Mouse (Mus musculus) G1E (cell line): ENCODE results near the gene Ago4. TPM values are rescaled to one million over a fixed set of nuclear protein-coding genes. Genes with fewer than 3 reads are reported as not detected.

Experiments
- ATAC-seq: 2 replicates; pipeline ENCODE4 v1.8.0; 2016; ENCODE audit warnings: mild to moderate bottlenecking; ENCODE audit not compliant: insufficient number of reproducible peaks, poor library complexity, low FRiP score, severe bottlenecking; ENCODE audit errors: extremely low read depth
- DNase-seq: peaks from one replicate; pipeline ENCODE4 v3.0.0; 2012; ENCODE audit warnings: low spot score
- H3K27me3 ChIP-seq: 2 replicates; pipeline ENCODE4 v1.6.1; 2012; ENCODE audit warnings: mild to moderate bottlenecking, low read length, inconsistent platforms; ENCODE audit not compliant: insufficient read depth
- H3K36me3 ChIP-seq: replicated peaks from 2 replicates; pipeline ENCODE3; 2012; ENCODE audit warnings: mild to moderate bottlenecking, inconsistent platforms
- H3K4me1 ChIP-seq: 2 replicates; pipeline ENCODE4 v1.6.1; 2012; ENCODE audit warnings: low read depth, low read length, inconsistent platforms, mixed read lengths; ENCODE audit not compliant: insufficient read depth
- H3K4me3 ChIP-seq: 2 replicates; pipeline ENCODE4 v1.5.1; 2012; ENCODE audit warnings: low read depth, mild to moderate bottlenecking, inconsistent platforms, low read length, moderate library complexity, mixed read lengths
- H3K9me3 ChIP-seq: replicated peaks from 2 replicates; pipeline ENCODE4 v1.6.1; 2012; ENCODE audit warnings: inconsistent platforms
- CTCF ChIP-seq: IDR thresholded peaks from 2 replicates; pipeline ENCODE4 v1.5.1; 2012; ENCODE audit warnings: low read depth, low read length, inconsistent platforms, mixed read lengths
- GATA1 ChIP-seq: IDR thresholded peaks from 2 replicates; pipeline ENCODE4 v1.6.1; 2012; ENCODE audit warnings: borderline replicate concordance, low read length, inconsistent platforms, mixed read lengths
- GATA2 ChIP-seq: IDR thresholded peaks from 2 replicates; pipeline ENCODE4 v1.6.1; 2012; ENCODE audit warnings: low read depth, low read length, inconsistent platforms, borderline replicate concordance
- POLR2AphosphoS5 ChIP-seq: IDR thresholded peaks from 2 replicates; pipeline ENCODE4 v1.6.1; 2012; ENCODE audit warnings: low read depth, low read length, inconsistent platforms; ENCODE audit not compliant: insufficient replicate concordance
- TAL1 ChIP-seq: conservative IDR thresholded peaks from 2 replicates; pipeline ENCODE4 v1.6.1; 2012; ENCODE audit warnings: low read depth, low read length, inconsistent platforms, mixed read lengths
- polyA plus RNA-seq: library from polyadenylated mRNA; stranded (reverse); fragments of >175 nt; gene quantifications from 2 replicates; pipeline ENCODE4 v1.2.3, GENCODE M21; 2012
- total RNA-seq, 2 experiments: library from RNA; stranded (forward) in 1 of 2; stranded (reverse) in 1 of 2; fragments of 200-1000 nt in 1 of 2; fragments of >200 nt in 1 of 2; fragmentation: Nextera tagmentation in 1 of 2; gene quantifications; 2 replicates each; pipeline ENCODE4 v1.2.3; 2014 to 2017

The Ago4 gene
- total and polyA plus RNA-seq, 3 experiments, result 0.22 TPM; not detected in 2

- DNase-seq (no peak), ATAC-seq (no peak)
- peaks cover 23% of the 10 kb centered on the region for H3K27me3 ChIP-seq
- H3K4me1 ChIP-seq, result no peaks in the 10 kb centered on the region
- TF ChIP-seq GATA2 (no peak), CTCF (no peak), POLR2AphosphoS5 (no peak), GATA1 (no peak), TAL1 (no peak)
- no peak overlapping the region for H3K4me3 ChIP-seq
- no peaks in the 10 kb centered on the region for H3K36me3 ChIP-seq
- no peaks in the 10 kb centered on the region for H3K9me3 ChIP-seq
Observed at GRCm38 (mm10) chr4:126508110-126508899, 25.0 kb downstream of the Ago4 start.

DNA sequence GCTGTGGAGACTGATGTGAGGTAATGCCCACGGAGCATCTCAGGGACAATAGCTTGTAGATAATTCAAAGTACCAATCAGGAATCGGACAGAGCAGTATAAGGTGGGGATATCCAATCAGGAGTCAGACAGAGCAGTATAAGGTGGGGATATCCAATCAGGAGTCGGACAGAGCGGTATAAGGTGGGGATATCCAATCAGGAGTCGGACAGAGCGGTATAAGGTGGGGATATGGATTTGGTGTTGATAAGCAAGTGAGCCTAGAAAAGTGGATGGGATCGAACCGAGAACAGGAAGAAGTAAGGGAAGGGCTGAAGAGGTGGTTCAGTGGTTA is 30.3 kb downstream of the Ago4 start:
- Histone ChIP-seq H3K4me3 (no peak overlapping the region), H3K4me1 (no peaks in the 10 kb centered on the region), H3K27me3 (peaks cover 9% of the 10 kb centered on the region), H3K36me3 (no peaks in the 10 kb centered on the region), H3K9me3 (no peaks in the 10 kb centered on the region)
- DNase-seq (no peak), ATAC-seq (no peak)
- TF ChIP-seq POLR2AphosphoS5, result no peak
- no peak for TF ChIP-seq GATA2
- TF ChIP-seq CTCF, result no peak
- no peak for TF ChIP-seq TAL1
- TF ChIP-seq GATA1, result no peak

- DNase-seq (no peak), ATAC-seq (no peak)
- Histone ChIP-seq H3K4me3 (no peak overlapping the region), H3K36me3 (no peaks in the 10 kb centered on the region), H3K27me3 (peaks cover 9% of the 10 kb centered on the region), H3K9me3 (no peaks in the 10 kb centered on the region), H3K4me1 (no peaks in the 10 kb centered on the region)
- TF ChIP-seq POLR2AphosphoS5 (no peak), GATA1 (no peak), TAL1 (no peak)
Observed at GRCm38 (mm10) chr4:126502141-126502976, 30.9 kb downstream of the Ago4 start.

- DNase-seq (no peak), ATAC-seq (no peak)
- Histone ChIP-seq H3K9me3 (no peaks in the 10 kb centered on the region), H3K27me3 (peaks cover 10% of the 10 kb centered on the region), H3K36me3 (no peaks in the 10 kb centered on the region), H3K4me3 (no peak overlapping the region), H3K4me1 (no peaks in the 10 kb centered on the region)
- TF ChIP-seq TAL1, result no peak
- no peak for TF ChIP-seq CTCF
- TF ChIP-seq POLR2AphosphoS5, result no peak
- TF ChIP-seq GATA1, result no peak
- TF ChIP-seq GATA2, result no peak
Observed at GRCm38 (mm10) chr4:126498601-126499000, 34.7 kb downstream of the Ago4 start.

DNA sequence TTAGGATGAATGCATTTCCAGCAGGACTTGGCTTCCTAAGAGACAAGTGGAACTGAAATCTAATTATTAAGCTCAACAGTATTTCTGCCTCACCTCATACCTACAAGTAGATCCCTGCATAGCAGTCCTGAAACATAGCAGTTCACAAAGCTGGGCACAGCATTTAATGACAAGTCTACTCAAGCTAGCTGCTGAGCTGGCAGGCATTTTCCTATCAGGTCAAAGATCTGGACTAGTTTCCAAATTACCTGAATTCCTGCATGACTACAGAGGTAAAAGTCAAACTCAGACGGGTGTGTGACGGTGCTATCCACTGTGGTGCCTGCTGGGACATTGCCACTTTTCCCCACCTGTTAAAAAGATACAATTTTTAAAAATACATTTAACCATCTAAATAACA is 36.3 kb downstream of the Ago4 start:
- H3K27me3 ChIP-seq, result peaks cover 12% of the 10 kb centered on the region
- TF ChIP-seq POLR2AphosphoS5, result no peak
- no peak for TF ChIP-seq GATA2
- H3K36me3 ChIP-seq, result no peaks in the 10 kb centered on the region

DNA sequence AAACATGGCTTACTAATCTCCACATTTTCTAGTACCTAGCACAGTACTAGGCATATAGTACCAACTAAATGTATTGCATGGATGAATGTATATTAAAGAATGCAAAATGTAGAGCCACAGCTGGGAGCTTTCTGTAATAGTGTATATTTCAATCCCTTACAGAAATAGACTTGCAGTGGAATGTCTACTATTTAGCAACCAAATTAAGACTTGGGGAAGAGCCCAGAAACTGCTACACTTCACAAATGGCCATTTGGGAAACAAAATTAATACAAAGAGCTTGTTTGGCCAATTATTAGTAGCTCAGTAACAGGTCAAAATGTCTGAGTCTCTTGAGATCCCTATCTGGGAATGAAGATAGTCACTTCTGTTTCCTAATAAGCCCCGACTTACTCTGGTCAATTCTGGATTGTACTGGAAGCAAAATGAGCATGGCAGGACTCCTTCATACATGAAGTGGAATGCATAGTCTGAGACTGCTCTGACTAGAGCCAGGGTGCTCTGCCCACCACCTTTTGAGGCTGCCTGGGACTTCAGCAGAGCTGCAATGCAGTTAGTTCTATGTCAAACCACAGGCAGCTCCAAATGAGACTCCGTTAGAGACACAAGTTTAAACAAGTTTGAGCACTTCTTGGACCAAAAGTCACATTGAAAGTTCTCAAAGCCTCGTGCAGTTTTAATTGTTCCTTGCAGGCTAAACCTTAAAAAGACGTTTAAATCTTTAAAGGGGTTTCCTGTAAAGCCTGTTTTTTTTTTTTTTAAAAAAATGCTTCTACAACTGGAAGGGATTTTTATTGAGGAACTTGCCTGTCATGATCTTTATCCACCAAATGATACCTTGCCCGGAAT is 37.1 kb downstream of the Ago4 start:
- ATAC-seq, result no peak
- TF ChIP-seq CTCF (no peak), POLR2AphosphoS5 (no peak), GATA2 (no peak), GATA1 (no peak), TAL1 (no peak)
- DNase-seq, result no peak
- no peaks in the 10 kb centered on the region for H3K4me1 ChIP-seq
- H3K27me3 ChIP-seq, result peaks cover 12% of the 10 kb centered on the region
- no peak overlapping the region for H3K4me3 ChIP-seq
- no peaks in the 10 kb centered on the region for H3K9me3 ChIP-seq
- H3K36me3 ChIP-seq, result no peaks in the 10 kb centered on the region

More for the DNA sequence above, 36.3 kb downstream of the Ago4 start:
- Histone ChIP-seq H3K9me3 (no peaks in the 10 kb centered on the region), H3K4me1 (no peaks in the 10 kb centered on the region), H3K4me3 (no peak overlapping the region)
- DNase-seq (no peak), ATAC-seq (no peak)
